Mouse (Mus musculus): ENCODE measurements around the gene Prr14. TPM values are rescaled to one million over a fixed set of nuclear protein-coding genes. Genes with fewer than 3 reads are reported as not detected.

Prr14 gene
- polyA plus RNA-seq, 1 experiment from 2014 or later, result 53.4 TPM

DNA sequence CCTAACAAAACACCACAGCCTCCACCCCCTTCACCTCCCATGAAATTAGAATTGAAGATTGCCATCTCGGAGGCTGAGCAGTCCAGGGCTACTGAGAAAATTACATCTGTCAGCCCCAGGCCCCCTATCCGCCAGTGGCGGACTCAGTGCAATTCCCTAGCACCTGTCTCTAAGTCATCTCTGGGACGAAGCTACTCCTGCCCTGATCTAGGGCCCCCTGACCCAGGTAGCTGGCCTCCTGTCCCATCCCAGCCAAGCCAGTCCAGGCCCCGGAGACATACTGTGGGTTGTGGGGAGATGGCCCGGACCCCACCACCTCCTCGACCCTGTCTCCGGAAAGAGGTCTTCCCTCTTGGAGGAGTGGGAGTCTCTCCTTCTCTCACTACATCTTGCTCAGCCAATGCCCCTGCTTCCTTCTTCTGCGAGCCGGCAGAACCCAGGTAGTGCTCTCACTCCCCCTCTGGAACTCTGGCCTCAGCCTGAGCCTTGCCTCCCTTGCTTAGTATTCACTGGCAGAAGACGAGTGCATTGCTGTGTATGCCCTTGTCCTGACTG, 15.9 kb downstream of the Prr14 start:
- no peaks in the 10 kb centered on the region for H3K9me3 ChIP-seq (ENCODE audit: control insufficient read depth, low read length)
- H3K27me3 ChIP-seq (ENCODE audit: control insufficient read depth, insufficient read depth, low read length), result no peaks in the 10 kb centered on the region
- no peak overlapping the region for H3K27ac ChIP-seq (replicated peaks; ENCODE audit: low read depth, low read length)
- peaks cover 16% of the 10 kb centered on the region for H3K4me1 ChIP-seq (ENCODE audit: control insufficient read depth, insufficient read depth, low read length)
- H3K4me2 ChIP-seq (ENCODE audit: low read depth, severe bottlenecking), result no peak overlapping the region
- ATAC-seq (ENCODE audit: insufficient number of reproducible peaks, low FRiP score, low TSS enrichment, low read depth) (no peak), DNase-seq (ENCODE audit: low spot score) (no peak)
- 0 out of 2 replicates have a peak overlapping the region, but pooled peaks have one; percentile 6 for H3K4me3 ChIP-seq (ENCODE audit: low read depth, low read length)
- H3K36me3 ChIP-seq (ENCODE audit: control insufficient read depth, insufficient read depth, low read length), result peaks cover 21% of the 10 kb centered on the region
- H3K9ac ChIP-seq (ENCODE audit: low read length), result no peak overlapping the region
- WGBS, result 95% methylated on average over 11 of the region's 11 CpGs

DNA sequence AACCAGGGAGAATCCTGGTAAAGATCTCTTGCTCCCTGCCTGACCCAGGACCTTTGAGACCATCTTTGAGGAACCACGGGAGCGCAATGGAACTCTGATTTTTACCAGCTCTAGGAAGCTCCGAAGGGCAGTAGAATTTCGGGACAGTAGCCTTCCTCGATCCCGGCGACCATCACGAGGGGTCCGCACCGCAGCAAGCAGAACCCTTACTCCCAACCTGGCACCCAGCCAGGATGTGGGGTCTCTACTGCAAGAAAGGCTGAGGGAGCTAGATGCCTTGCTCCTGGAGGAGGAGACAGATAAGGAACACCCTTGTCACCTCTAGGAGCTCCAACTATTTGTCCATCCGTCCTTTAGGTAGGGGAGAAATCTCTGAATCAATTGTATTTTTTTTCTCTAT, 16.9 kb downstream of the Prr14 start:
- DNase-seq (ENCODE audit: low spot score) (no peak), ATAC-seq (ENCODE audit: insufficient number of reproducible peaks, low FRiP score, low TSS enrichment, low read depth) (no peak)
- Histone ChIP-seq H3K9me3 (ENCODE audit: control insufficient read depth, low read length) (no peaks in the 10 kb centered on the region), H3K9ac (ENCODE audit: low read length) (no peak overlapping the region), H3K27ac (replicated peaks; ENCODE audit: low read depth, low read length) (no peak overlapping the region), H3K4me1 (ENCODE audit: control insufficient read depth, insufficient read depth, low read length) (peaks cover 23% of the 10 kb centered on the region), H3K27me3 (ENCODE audit: control insufficient read depth, insufficient read depth, low read length) (no peaks in the 10 kb centered on the region), H3K4me2 (ENCODE audit: low read depth, severe bottlenecking) (no peak overlapping the region), H3K4me3 (ENCODE audit: low read depth, low read length) (no peak overlapping the region), H3K36me3 (ENCODE audit: control insufficient read depth, insufficient read depth, low read length) (peaks cover 24% of the 10 kb centered on the region)
- 94% methylated on average over 11 of the region's 11 CpGs for WGBS

DNA sequence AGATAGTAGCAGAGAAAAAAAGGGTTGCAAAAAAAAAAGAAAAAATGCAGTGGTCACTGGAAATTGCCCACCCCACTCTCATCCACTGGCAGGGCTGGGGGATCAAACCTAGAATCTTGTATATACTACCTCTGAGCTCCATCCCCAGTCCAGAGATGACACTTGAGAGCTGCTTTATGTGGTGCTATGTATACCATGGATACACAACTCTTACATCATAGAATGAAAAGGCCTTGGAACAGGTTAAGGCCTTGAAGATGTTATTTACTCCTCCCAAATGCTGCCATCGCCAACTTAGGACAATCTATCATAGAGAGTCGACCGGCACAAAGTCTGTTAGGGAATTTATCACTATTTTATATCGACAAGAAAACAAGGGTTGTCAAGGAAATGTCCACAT, 17.4 kb downstream of the Prr14 start:
- no peaks in the 10 kb centered on the region for H3K9me3 ChIP-seq (ENCODE audit: control insufficient read depth, low read length)
- peak overlapping the region; percentile 99 for H3K4me3 ChIP-seq (ENCODE audit: low read depth, low read length)
- no peaks in the 10 kb centered on the region for H3K27me3 ChIP-seq (ENCODE audit: control insufficient read depth, insufficient read depth, low read length)
- no peak overlapping the region for H3K27ac ChIP-seq (replicated peaks; ENCODE audit: low read depth, low read length)
- H3K9ac ChIP-seq (ENCODE audit: low read length), result no peak overlapping the region; the same call in 1 of the 2 replicates
- ATAC-seq (ENCODE audit: insufficient number of reproducible peaks, low FRiP score, low TSS enrichment, low read depth), result no peak
- DNase-seq (ENCODE audit: low spot score), result no peak
- peak overlapping the region; percentile 49 for H3K4me2 ChIP-seq (ENCODE audit: low read depth, severe bottlenecking)
- peaks cover 24% of the 10 kb centered on the region for H3K36me3 ChIP-seq (ENCODE audit: control insufficient read depth, insufficient read depth, low read length)
- 76% methylated on average over 4 of the region's 4 CpGs for WGBS
- peaks cover 23% of the 10 kb centered on the region for H3K4me1 ChIP-seq (ENCODE audit: control insufficient read depth, insufficient read depth, low read length)

DNA sequence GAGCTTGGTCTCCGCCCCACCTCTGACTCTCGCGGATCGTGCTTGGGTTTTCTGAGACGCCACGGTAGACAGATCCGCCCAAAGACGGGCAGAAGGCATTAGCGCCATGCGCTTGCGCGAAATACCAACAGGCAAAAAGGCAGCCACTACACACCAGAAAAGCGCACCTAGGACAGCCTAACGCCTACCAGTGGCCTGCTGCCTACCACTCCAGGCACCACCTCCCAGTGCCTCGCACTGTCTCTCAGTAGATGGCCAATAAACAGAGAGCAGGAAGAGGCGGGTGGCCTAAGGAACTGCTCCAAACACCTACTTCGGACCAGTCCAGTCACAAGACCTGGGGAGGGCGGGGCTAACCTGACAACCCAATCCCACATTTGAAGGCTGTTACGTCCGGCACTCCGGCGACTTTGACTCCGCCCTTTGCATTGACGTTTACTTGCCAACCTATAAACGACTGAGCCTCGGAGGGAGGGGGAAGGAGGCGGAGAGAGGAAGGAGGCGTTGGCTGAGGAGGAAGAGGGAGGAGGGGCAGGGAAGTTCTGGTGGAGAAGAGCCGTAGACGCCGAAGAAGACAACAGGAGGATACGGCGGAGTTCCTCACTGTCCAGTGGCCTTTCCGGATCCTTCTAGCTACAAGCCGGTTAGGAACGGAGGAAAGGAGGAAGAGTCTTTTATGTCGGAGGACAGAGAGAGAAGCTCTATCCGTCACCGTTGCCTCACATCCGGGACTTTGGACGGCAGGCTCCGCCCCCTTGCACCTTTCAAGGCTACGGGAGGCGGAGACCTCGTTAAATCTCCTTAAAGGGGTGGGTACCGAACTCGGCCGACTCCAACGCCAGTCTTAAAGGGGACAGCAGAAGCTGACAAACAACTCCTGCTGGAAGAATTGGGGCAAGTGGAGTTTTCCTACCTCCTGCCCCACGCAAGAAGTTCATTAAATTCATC, 18.6 kb downstream of the Prr14 start:
- Histone ChIP-seq H3K9ac (ENCODE audit: low read length) (peak overlapping the region; percentile 90), H3K27ac (replicated peaks; ENCODE audit: low read depth, low read length) (peak overlapping the region; percentile 92), H3K4me1 (ENCODE audit: control insufficient read depth, insufficient read depth, low read length) (peaks cover 19% of the 10 kb centered on the region), H3K4me2 (ENCODE audit: low read depth, severe bottlenecking) (peak overlapping the region; percentile 98), H3K9me3 (ENCODE audit: control insufficient read depth, low read length) (no peaks in the 10 kb centered on the region), H3K4me3 (ENCODE audit: low read depth, low read length) (peak overlapping the region; percentile 99), H3K36me3 (ENCODE audit: control insufficient read depth, insufficient read depth, low read length) (peaks cover 29% of the 10 kb centered on the region), H3K27me3 (ENCODE audit: control insufficient read depth, insufficient read depth, low read length) (no peaks in the 10 kb centered on the region)
- WGBS, result 0% methylated on average over 50 of the region's 50 CpGs
- peak; percentile 93 for ATAC-seq (ENCODE audit: insufficient number of reproducible peaks, low FRiP score, low TSS enrichment, low read depth)
- peak; percentile 100 for DNase-seq (ENCODE audit: low spot score)

DNA sequence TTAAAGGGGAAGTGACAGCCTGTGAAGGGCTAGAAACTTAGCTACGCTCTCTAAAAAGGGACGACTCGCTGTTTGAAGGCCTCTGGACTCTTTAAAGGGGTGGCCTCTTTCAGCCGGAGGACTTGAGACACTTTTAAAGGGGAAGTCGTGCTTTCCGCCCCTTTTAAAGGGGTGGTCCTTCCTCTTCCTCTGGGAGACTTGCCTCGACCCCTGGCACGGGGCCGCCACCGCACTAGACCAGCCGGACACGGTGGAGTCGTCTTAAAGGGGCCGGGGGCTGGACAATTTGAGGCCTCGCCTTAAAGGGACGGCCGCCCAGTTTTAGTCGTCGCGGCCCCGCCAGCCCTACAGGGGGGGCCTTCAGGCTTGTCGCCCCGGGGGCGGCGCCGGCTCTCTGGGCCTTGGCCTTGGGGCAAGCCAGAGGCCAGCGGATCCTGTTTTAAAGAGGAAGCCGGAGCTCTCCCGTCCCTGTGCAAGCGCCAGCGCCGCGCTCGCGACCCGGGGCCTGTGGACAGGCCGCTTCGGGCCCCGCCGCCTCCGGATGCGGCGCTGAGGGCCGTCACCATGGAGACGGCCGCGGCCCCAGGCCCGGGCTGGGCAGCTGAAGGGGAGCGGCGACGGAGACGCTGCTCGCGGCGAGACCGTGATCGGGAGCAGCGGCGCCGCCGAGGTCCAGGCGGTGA, 19.4 kb downstream of the Prr14 start, which contains the start of gene Fbrs:
Gene Fbrs (plus strand): TSS at position 565 of the 683 bp plus-strand sequence.
- DNase-seq (ENCODE audit: low spot score) (peak; percentile 91), ATAC-seq (ENCODE audit: insufficient number of reproducible peaks, low FRiP score, low TSS enrichment, low read depth) (peak; percentile 79)
- Histone ChIP-seq H3K4me3 (ENCODE audit: low read depth, low read length) (peak within 1 kb of the TSS; percentile 99), H3K9me3 (ENCODE audit: control insufficient read depth, low read length) (no peaks in the 10 kb centered on the region), H3K36me3 (ENCODE audit: control insufficient read depth, insufficient read depth, low read length) (peaks cover 28% of the 10 kb centered on the region), H3K4me1 (ENCODE audit: control insufficient read depth, insufficient read depth, low read length) (peaks cover 19% of the 10 kb centered on the region), H3K4me2 (ENCODE audit: low read depth, severe bottlenecking) (peak within 1 kb of the TSS; percentile 98), H3K27me3 (ENCODE audit: control insufficient read depth, insufficient read depth, low read length) (no peaks in the 10 kb centered on the region), H3K27ac (replicated peaks; ENCODE audit: low read depth, low read length) (peak within 1 kb of the TSS; percentile 92), H3K9ac (ENCODE audit: low read length) (peak within 1 kb of the TSS; percentile 90)
- under 1% methylated on average over 61 of the region's 62 CpGs for WGBS

DNA sequence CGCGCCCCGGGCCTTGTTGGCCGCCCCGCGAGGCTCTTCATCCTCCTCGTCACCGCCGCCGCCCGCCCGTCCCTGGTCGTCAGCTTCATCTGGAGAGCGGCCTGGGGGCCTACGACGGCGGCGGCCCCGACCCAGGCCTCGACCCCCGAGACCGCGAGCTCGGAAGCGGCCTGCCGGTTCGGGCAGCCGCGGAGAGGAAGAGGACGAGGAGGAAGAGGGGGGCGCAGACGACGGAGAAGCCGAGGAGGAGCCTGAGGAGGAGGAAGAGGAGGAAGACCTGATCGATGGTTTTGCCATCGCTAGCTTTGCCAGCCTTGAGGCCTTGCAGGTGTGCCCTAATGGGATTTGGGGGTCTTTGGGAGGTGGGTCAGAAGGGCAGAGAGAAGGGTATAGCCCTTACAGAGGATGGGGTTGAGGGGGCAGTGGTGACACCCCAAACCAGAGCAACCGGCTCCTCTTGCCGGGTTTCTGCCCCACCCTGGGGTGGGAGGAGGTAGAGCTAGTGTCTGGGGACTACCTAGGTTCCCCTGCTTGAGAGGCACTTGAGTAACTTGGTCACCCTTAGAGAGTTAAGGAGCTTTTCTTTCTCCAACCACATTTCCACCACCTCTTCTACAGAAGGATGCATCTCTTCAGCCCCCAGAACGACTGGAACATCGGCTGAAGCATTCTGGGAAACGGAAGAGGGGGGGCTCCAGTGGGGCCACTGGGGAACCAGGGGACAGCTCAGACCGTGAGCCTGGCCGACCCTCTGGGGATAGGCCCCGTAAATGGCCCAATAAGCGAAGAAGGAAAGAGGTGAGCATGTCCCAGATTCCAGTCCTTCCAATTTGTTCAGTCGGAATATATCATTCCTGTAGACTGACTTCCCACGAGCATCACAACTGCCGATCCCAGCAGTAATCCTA, 20.2 kb downstream of the Prr14 start:
- Histone ChIP-seq H3K36me3 (ENCODE audit: control insufficient read depth, insufficient read depth, low read length) (peaks cover 26% of the 10 kb centered on the region), H3K27ac (replicated peaks; ENCODE audit: low read depth, low read length) (peak overlapping the region; percentile 92), H3K4me2 (ENCODE audit: low read depth, severe bottlenecking) (peak overlapping the region; percentile 98), H3K4me1 (ENCODE audit: control insufficient read depth, insufficient read depth, low read length) (peaks cover 19% of the 10 kb centered on the region), H3K27me3 (ENCODE audit: control insufficient read depth, insufficient read depth, low read length) (no peaks in the 10 kb centered on the region), H3K9ac (ENCODE audit: low read length) (peak overlapping the region; percentile 90), H3K9me3 (ENCODE audit: control insufficient read depth, low read length) (no peaks in the 10 kb centered on the region), H3K4me3 (ENCODE audit: low read depth, low read length) (peak overlapping the region; percentile 99)
- WGBS, result 6% methylated on average over 47 of the region's 48 CpGs
- ATAC-seq (ENCODE audit: insufficient number of reproducible peaks, low FRiP score, low TSS enrichment, low read depth) (no peak), DNase-seq (ENCODE audit: low spot score) (no peak)

DNA sequence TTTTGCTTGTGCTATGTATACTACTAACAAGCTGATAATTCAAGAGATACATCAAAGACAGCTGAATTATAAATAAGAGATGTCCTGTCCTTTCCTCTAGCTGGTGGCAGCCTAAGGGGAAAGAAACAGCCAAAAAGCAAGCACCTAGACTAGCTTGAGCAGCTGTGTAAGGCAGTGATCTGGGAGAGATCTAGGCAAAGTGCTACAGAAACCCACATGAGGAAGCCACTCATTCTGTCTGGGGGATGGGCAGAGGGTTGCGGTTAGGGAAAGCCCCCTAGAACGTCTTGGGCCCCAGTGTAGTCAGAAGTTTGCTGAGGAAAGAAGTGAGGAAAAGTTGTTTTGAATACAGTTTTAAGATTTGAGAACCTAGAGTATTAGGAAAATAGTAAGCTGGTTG, 20.9 kb downstream of the Prr14 start:
- peak overlapping the region; percentile 98 for H3K4me2 ChIP-seq (ENCODE audit: low read depth, severe bottlenecking)
- H3K4me3 ChIP-seq (ENCODE audit: low read depth, low read length), result peak overlapping the region; percentile 99
- no peak overlapping the region for H3K27ac ChIP-seq (replicated peaks; ENCODE audit: low read depth, low read length)
- ATAC-seq (ENCODE audit: insufficient number of reproducible peaks, low FRiP score, low TSS enrichment, low read depth) (no peak), DNase-seq (ENCODE audit: low spot score) (no peak)
- no peaks in the 10 kb centered on the region for H3K27me3 ChIP-seq (ENCODE audit: control insufficient read depth, insufficient read depth, low read length)
- peaks cover 19% of the 10 kb centered on the region for H3K4me1 ChIP-seq (ENCODE audit: control insufficient read depth, insufficient read depth, low read length)
- H3K9ac ChIP-seq (ENCODE audit: low read length), result no peak overlapping the region; the same call in 1 of the 2 replicates
- whole genome bisulfite sequencing, result 74% methylated on average over 2 of the region's 2 CpGs
- H3K36me3 ChIP-seq (ENCODE audit: control insufficient read depth, insufficient read depth, low read length), result peaks cover 25% of the 10 kb centered on the region
- no peaks in the 10 kb centered on the region for H3K9me3 ChIP-seq (ENCODE audit: control insufficient read depth, low read length)

All from limb, embryonic 11.5 days (tissue).